Mouse (Mus musculus) cortical plate, adult 2 months (tissue): ENCODE results near the gene Tas2r118.

ENCODE experiments used
- CTCF ChIP-seq: fragments of 200-500 bp; IDR thresholded peaks from 2 replicates; pipeline ENCODE4 v1.5.1; 2011; ENCODE audit warnings: mild to moderate bottlenecking, control low read depth, low read length; ENCODE audit not compliant: insufficient read depth; ENCODE audit errors: extremely low read depth
- POLR2A ChIP-seq: fragments of 200-500 bp; IDR thresholded peaks from 2 replicates; pipeline ENCODE4 v1.6.1; 2011; ENCODE audit warnings: mild to moderate bottlenecking, low read length, control low read depth; ENCODE audit not compliant: insufficient read depth; ENCODE audit errors: extremely low read depth

GRCm38 (mm10) chr6:23966980-23967379 lies 2.9 kb downstream of the Tas2r118 start:
- TF ChIP-seq POLR2A: no peak
- TF ChIP-seq CTCF: no peak
